Mouse (Mus musculus) layer of hippocampus, postnatal 10 days (tissue): Measurements from ENCODE around the gene Bco1. TPM values are rescaled to one million over a fixed set of nuclear protein-coding genes. Genes with fewer than 3 reads are reported as not detected.

Source experiments
- total RNA-seq, 2 experiments: library from RNA; stranded (reverse); gene quantifications; 2 replicates each; pipeline ENCODE4 v1.2.3; 2021

Gene Bco1
- total RNA-seq, 2 experiments from 2014 or later = 0.21 TPM; not detected in 1

Other genes with a start within 250 kb of the Bco1 start
- 10 to 100 TPM; 11.8 to 12.5 TPM for gene Cmc2, start 174.4 kb upstream of the Bco1 start, total RNA-seq
- 1 to 10 TPM; 2.3 to 2.6 TPM for gene Cenpn, start 174.1 kb upstream of the Bco1 start, total RNA-seq
- 10 to 100 TPM; 31.3 to 32.6 TPM for gene Atmin, start 152.5 kb upstream of the Bco1 start, total RNA-seq
- 10 to 100 TPM; 10.2 TPM for gene 1700030J22Rik, start 116.9 kb upstream of the Bco1 start, total RNA-seq
- 10 to 100 TPM; 55.4 to 56.1 TPM for gene Gcsh, start 102.3 kb upstream of the Bco1 start, total RNA-seq
- gene Pkd1l2, start 13.4 kb upstream of the Bco1 start, total RNA-seq = under 1 TPM; 0.05 to 0.07 TPM
- 10 to 100 TPM; 22.6 to 24.7 TPM for gene Gan, start 62.3 kb downstream of the Bco1 start, total RNA-seq
- 100 to 1,000 TPM; 338 to 353 TPM for gene Cmip, start 161.2 kb downstream of the Bco1 start, total RNA-seq